Comparison of ENCODE assay signal across 8 mouse cellular contexts in genomic region chrX:152144742-152145214, GRCm38 (mm10). TPM values are rescaled to one million over a fixed set of nuclear protein-coding genes. Genes with fewer than 3 reads are reported as not detected.
DNase-seq lines count a peak whose midpoint lies in the region; ATAC-seq and TF ChIP-seq lines count a peak whose summit lies in the region.

No protein-coding gene starts in this region.

- H3K27ac ChIP-seq in thymus, adult 2 months (ENCODE audit: control insufficient read depth, insufficient read depth, low read length), result no peak overlapping the region
- H3K27ac ChIP-seq in heart, embryonic 15.5 days, result no peak overlapping the region
- no peak overlapping the region for H3K27ac ChIP-seq in liver, embryonic 12.5 days
- peak overlapping the region; percentile 87 for H3K27ac ChIP-seq in olfactory bulb, adult 2 months (ENCODE audit: insufficient read depth, low read depth, low read length)

- TF ChIP-seq CTCF in thymus, adult 2 months (IDR thresholded peaks at IDR 0.05; ENCODE audit: borderline replicate concordance, control insufficient read depth, extremely low read depth, insufficient read depth, low read length, poor library complexity), result no peak
- TF ChIP-seq CTCF in olfactory bulb, adult 2 months (IDR thresholded peaks at IDR 0.05; ENCODE audit: insufficient read depth, low read depth, low read length), result no peak

- peak; percentile 39 for DNase-seq in cerebellum, adult 11 months
- no peak for DNase-seq in cerebellum, postnatal 4 days (ENCODE audit: low spot score in 2 of 2)
- DNase-seq in thymus, adult 2 months, result no peak
- DNase-seq in thymus, postnatal 25 days, result no peak
- no peak for DNase-seq in urinary bladder, postnatal 4 days (ENCODE audit: low spot score in 2 of 2)

- H3K4me2 ChIP-seq in heart, embryonic 15.5 days, result peak overlapping the region; percentile 81
- H3K4me2 ChIP-seq in liver, embryonic 12.5 days, result peak overlapping the region; percentile 67

- peaks cover 8% of the 10 kb centered on the region; the same call in 1 of the 2 replicates for H3K4me1 ChIP-seq in thymus, adult 2 months (replicated peaks; ENCODE audit: control insufficient read depth, insufficient read depth, low read length)
- H3K4me1 ChIP-seq in heart, embryonic 15.5 days (replicated peaks), result peaks cover 21% of the 10 kb centered on the region
- no peaks in the 10 kb centered on the region for H3K4me1 ChIP-seq in liver, embryonic 12.5 days
- H3K4me1 ChIP-seq in olfactory bulb, adult 2 months (ENCODE audit: control insufficient read depth, insufficient read depth, low read length), result peaks cover 6% of the 10 kb centered on the region

- no peak for TF ChIP-seq POLR2A in thymus, adult 2 months (IDR thresholded peaks at IDR 0.05; ENCODE audit: control insufficient read depth, extremely low read depth, insufficient read depth, low read length, poor library complexity)
- no peak for TF ChIP-seq POLR2A in olfactory bulb, adult 2 months (IDR thresholded peaks at IDR 0.05; ENCODE audit: insufficient read depth, low read depth, low read length)

- peak overlapping the region; percentile 47 for H3K4me3 ChIP-seq in thymus, adult 2 months (ENCODE audit: control insufficient read depth, insufficient read depth, low read length)
- H3K4me3 ChIP-seq in heart, embryonic 15.5 days, result peak overlapping the region; percentile 69
- peak overlapping the region; percentile 57 for H3K4me3 ChIP-seq in liver, embryonic 12.5 days
- H3K4me3 ChIP-seq in olfactory bulb, adult 2 months (ENCODE audit: insufficient read depth, low read depth, low read length), result peak overlapping the region; percentile 96

- no peaks in the 10 kb centered on the region for H3K36me3 ChIP-seq in thymus, adult 2 months (ENCODE audit: control insufficient read depth, insufficient read depth, low read length)
- no peaks in the 10 kb centered on the region for H3K36me3 ChIP-seq in heart, embryonic 15.5 days
- H3K36me3 ChIP-seq in liver, embryonic 12.5 days, result no peaks in the 10 kb centered on the region

- no peaks in the 10 kb centered on the region for H3K9me3 ChIP-seq in heart, embryonic 15.5 days (replicated peaks)
- no peaks in the 10 kb centered on the region for H3K9me3 ChIP-seq in liver, embryonic 12.5 days (replicated peaks)

- WGBS in thymus, adult 2 months, result 2% methylated on average over 37 of the region's 42 CpGs
- 9% methylated on average over 39 of the region's 42 CpGs for WGBS in heart, embryonic 15.5 days
- 13% methylated on average over 42 of the region's 42 CpGs for WGBS in liver, embryonic 12.5 days (ENCODE audit: insufficient replicate concordance)
- WGBS in olfactory bulb, adult 2 months, result 13% methylated on average over 42 of the region's 42 CpGs

- H3K9ac ChIP-seq in heart, embryonic 15.5 days, result peak overlapping the region; percentile 68
- H3K9ac ChIP-seq in liver, embryonic 12.5 days, result peak overlapping the region; percentile 41; the same call in 1 of the 2 replicates

- no peaks in the 10 kb centered on the region; the same call in 1 of the 2 replicates for H3K27me3 ChIP-seq in thymus, adult 2 months (ENCODE audit: control insufficient read depth, insufficient read depth, low read length)
- H3K27me3 ChIP-seq in heart, embryonic 15.5 days, result peaks cover 51% of the 10 kb centered on the region
- peaks cover 70% of the 10 kb centered on the region for H3K27me3 ChIP-seq in liver, embryonic 12.5 days (replicated peaks)

- ATAC-seq in heart, embryonic 15.5 days (replicated peaks; ENCODE audit: insufficient number of reproducible peaks, insufficient read depth, low FRiP score, low read depth), result no peak
- no peak for ATAC-seq in liver, embryonic 12.5 days

RNA-seq across cellular contexts. Expression of gene Iqsec2, which starts 0.7 kb away (rescaled TPM):
- polyA plus RNA-seq in thymus, adult 2 months (2012; rRNA removed), result 6.0 and 9.7 TPM in 2 replicates
- 39.9 and 44.0 TPM in 2 replicates for polyA plus RNA-seq in heart, embryonic 15.5 days (2015; fragmentation: Nextera tagmentation; extraction: Ambion mirVana)
- polyA plus RNA-seq in liver, embryonic 12.5 days (2016; fragmentation: Nextera tagmentation; extraction: Ambion mirVana), result 0.73 and 0.75 TPM in 2 replicates
- polyA plus RNA-seq in olfactory bulb, adult 2 months (2012; ENCODE audit: insufficient read depth, insufficient read length, low replicate concordance, missing spikeins), result not detected in 2 replicates
